Mouse (Mus musculus) layer of hippocampus, adult 18-20 months (tissue): ENCODE measurements around the gene Il7r. TPM values are rescaled to one million over a fixed set of nuclear protein-coding genes. Genes with fewer than 3 reads are reported as not detected.

Source experiments
- DNase-seq, 2 experiments: peaks; one replicate each; pipeline ENCODE4 v3.0.0; 2022; ENCODE audit warnings: low spot score in 2 of 2
- total RNA-seq, 2 experiments: library from RNA; stranded (reverse); gene quantifications; 2 replicates each; pipeline ENCODE4 v1.2.3; 2021

Gene Il7r
- total RNA-seq, 2 experiments from 2014 or later: 0.25 to 0.46 TPM

GRCm38 (mm10) chr15:9472618-9473017, 57.4 kb downstream of the Il7r start:
- DNase-seq: no peak

- DNase-seq: no peak
Measured at GRCm38 (mm10) chr15:9472167-9472566, 57.8 kb downstream of the Il7r start.

GRCm38 (mm10) chr15:9471053-9471685, 58.8 kb downstream of the Il7r start:
- peak in 1 of 2 experiments; percentile 8 for DNase-seq

- DNase-seq: no peak
Measured at GRCm38 (mm10) chr15:9464039-9464438, 65.9 kb downstream of the Il7r start.

GRCm38 (mm10) chr15:9463521-9464027, 66.4 kb downstream of the Il7r start:
- no peak for DNase-seq

Other genes with a start within 250 kb of the Il7r start
- not detected for gene Ugt3a2, start 194.6 kb downstream of the Il7r start, total RNA-seq
- gene Capsl, start 94.1 kb downstream of the Il7r start, total RNA-seq: 1 to 10 TPM; 2.3 to 2.6 TPM
- 1 to 10 TPM; 3.1 to 3.2 TPM for gene Spef2, start 218.7 kb upstream of the Il7r start, total RNA-seq